Mouse (Mus musculus) embryonic facial prominence, embryonic 12.5 days (tissue): ENCODE measurements around the gene Gm18336. TPM values are rescaled to one million over a fixed set of nuclear protein-coding genes. Genes with fewer than 3 reads are reported as not detected.

ENCODE experiments used
- ATAC-seq: fragments of 200-750 bp; cut with Nextera tagmentation; 2 replicates; pipeline ENCODE4 v1.8.0; 2017; ENCODE audit not compliant: insufficient number of reproducible peaks, insufficient read depth, low FRiP score, low TSS enrichment
- H3K27ac ChIP-seq: fragments of 300-500 bp; sonication (generic); 2 replicates; pipeline ENCODE4 v1.5.1; 2016; ENCODE audit warnings: mild to moderate bottlenecking
- H3K27me3 ChIP-seq: fragments of 300-500 bp; sonication (generic); 2 replicates; pipeline ENCODE4 v1.6.1; 2016; ENCODE audit warnings: mild to moderate bottlenecking, moderate library complexity
- H3K36me3 ChIP-seq: fragments of 300-500 bp; sonication (generic); 2 replicates; pipeline ENCODE4 v1.6.1; 2016; ENCODE audit warnings: mild to moderate bottlenecking
- H3K4me1 ChIP-seq: fragments of 300-500 bp; sonication (generic); 2 replicates; pipeline ENCODE4 v1.6.1; 2016
- H3K4me2 ChIP-seq: fragments of 300-500 bp; sonication (generic); replicated peaks from 2 replicates; pipeline ENCODE4 v1.6.1; 2016; ENCODE audit warnings: mild to moderate bottlenecking, moderate library complexity
- H3K4me3 ChIP-seq: fragments of 300-500 bp; sonication (generic); 2 replicates; pipeline ENCODE4 v1.5.1; 2016; ENCODE audit warnings: mild to moderate bottlenecking
- H3K9ac ChIP-seq: fragments of 300-500 bp; sonication (generic); 2 replicates; pipeline ENCODE4 v1.6.1; 2016; ENCODE audit warnings: mild to moderate bottlenecking, moderate library complexity
- H3K9me3 ChIP-seq: fragments of 300-500 bp; sonication (generic); 2 replicates; pipeline ENCODE4 v1.6.1; 2016; ENCODE audit warnings: mild to moderate bottlenecking, moderate library complexity
- WGBS: fragments of 180-500 bp; shearing (Covaris S2); methylation state at CpG from one replicate; pipeline ENCODE4 v1.1.7; 2016; 5-methylcytosine and 5-hydroxymethylcytosine counted together
- polyA plus RNA-seq: library from polyadenylated mRNA; unstranded; fragments of >200 nt; fragmentation: Nextera tagmentation; extraction: Ambion mirVana; gene quantifications from 2 replicates; pipeline ENCODE4 v1.2.1, GENCODE M21; 2016

The Gm18336 gene
- polyA plus RNA-seq, 1 experiment from 2014 or later = not detected

- Histone ChIP-seq H3K4me1 (no peaks in the 10 kb centered on the region), H3K4me2 (no peak overlapping the region), H3K36me3 (no peaks in the 10 kb centered on the region), H3K9me3 (no peaks in the 10 kb centered on the region), H3K9ac (no peak overlapping the region), H3K4me3 (no peak overlapping the region), H3K27ac (no peak overlapping the region), H3K27me3 (no peaks in the 10 kb centered on the region)
- 58% methylated on average over 6 of the region's 6 CpGs for WGBS
- no peak for ATAC-seq
These were observed 14.1 kb downstream of the Gm18336 start for GRCm38 (mm10) chrX:73384419-73384818.

DNA sequence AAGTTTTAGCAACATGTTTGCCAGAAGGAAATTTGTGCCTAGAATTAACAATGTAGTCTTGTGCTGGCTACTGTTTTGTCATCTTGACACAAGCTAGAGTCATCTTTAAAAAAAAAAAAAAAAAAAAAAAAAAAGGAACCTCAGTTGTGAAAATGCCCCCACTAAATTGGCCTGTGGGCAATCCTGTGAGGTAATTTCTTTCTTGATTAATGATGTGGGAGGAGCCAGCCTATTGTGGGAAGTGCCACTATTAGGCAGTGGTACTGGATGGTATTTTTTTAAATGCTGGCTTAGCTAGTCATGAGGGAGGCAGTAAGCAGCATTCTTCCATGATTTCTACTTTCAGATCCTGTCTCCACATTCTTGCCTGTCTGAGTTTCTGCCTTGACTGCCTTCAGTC lies 35.2 kb downstream of the Gm18336 start:
- Histone ChIP-seq H3K4me1 (no peaks in the 10 kb centered on the region), H3K9ac (no peak overlapping the region), H3K27ac (no peak overlapping the region), H3K4me3 (no peak overlapping the region), H3K4me2 (no peak overlapping the region), H3K36me3 (no peaks in the 10 kb centered on the region), H3K9me3 (no peaks in the 10 kb centered on the region), H3K27me3 (no peaks in the 10 kb centered on the region)
- no peak for ATAC-seq

- no peaks in the 10 kb centered on the region for H3K27me3 ChIP-seq
- ATAC-seq = no peak
- peaks cover 32% of the 10 kb centered on the region for H3K36me3 ChIP-seq
- no peak overlapping the region for H3K27ac ChIP-seq
- no peak overlapping the region for H3K4me3 ChIP-seq
- 88% methylated on average over 1 of the region's 1 CpGs for WGBS
- no peaks in the 10 kb centered on the region for H3K9me3 ChIP-seq
- no peaks in the 10 kb centered on the region for H3K4me1 ChIP-seq
- no peak overlapping the region for H3K4me2 ChIP-seq
- no peak overlapping the region for H3K9ac ChIP-seq
These were observed 41.8 kb downstream of the Gm18336 start for GRCm38 (mm10) chrX:73356719-73357118.

GRCm38 (mm10) chrX:73356163-73356562 lies 42.4 kb downstream of the Gm18336 start:
- no peaks in the 10 kb centered on the region for H3K9me3 ChIP-seq
- no peak for ATAC-seq
- no peak overlapping the region for H3K9ac ChIP-seq
- no peak overlapping the region for H3K4me3 ChIP-seq
- H3K4me2 ChIP-seq = no peak overlapping the region
- H3K27ac ChIP-seq = no peak overlapping the region
- no peaks in the 10 kb centered on the region for H3K4me1 ChIP-seq
- WGBS = 88% methylated on average over 2 of the region's 2 CpGs
- peaks cover 32% of the 10 kb centered on the region for H3K36me3 ChIP-seq
- H3K27me3 ChIP-seq = no peaks in the 10 kb centered on the region

Other genes starting within 250 kb of the Gm18336 start
- gene Xlr5b, start 249.9 kb downstream of the Gm18336 start, polyA plus RNA-seq = not detected in 2 replicates
- not detected in 2 replicates for gene DXBay18, start 249.3 kb downstream of the Gm18336 start, polyA plus RNA-seq
- not detected in 2 replicates for gene Spin2d, start 221.7 kb downstream of the Gm18336 start, polyA plus RNA-seq
- 10.4 and 11.2 TPM in 2 replicates for gene Xlr3b, start 206.5 kb downstream of the Gm18336 start, polyA plus RNA-seq
- gene Xlr4b, start 184.4 kb downstream of the Gm18336 start, polyA plus RNA-seq = 0.64 and 0.69 TPM in 2 replicates
- 11.6 and 11.8 TPM in 2 replicates for gene F8a, start 170.4 kb downstream of the Gm18336 start, polyA plus RNA-seq
- gene Xlr4c, start 155.6 kb downstream of the Gm18336 start, polyA plus RNA-seq = 0.47 TPM in 1 of 2 replicates, not detected in the other
- gene Xlr3c, start 133.3 kb downstream of the Gm18336 start, polyA plus RNA-seq = not detected in 2 replicates
- gene Xlr5a, start 105.8 kb downstream of the Gm18336 start, polyA plus RNA-seq = not detected in 2 replicates
- not detected in 2 replicates for gene Xlr5c, start 105.8 kb downstream of the Gm18336 start, polyA plus RNA-seq
- not detected in 2 replicates for gene Gm45015, start 61.9 kb downstream of the Gm18336 start, polyA plus RNA-seq
- 21.2 and 21.6 TPM in 2 replicates for gene Zfp275, start 56.1 kb downstream of the Gm18336 start, polyA plus RNA-seq
- gene Zfp92, start 12.4 kb upstream of the Gm18336 start, polyA plus RNA-seq = 0.19 and 0.29 TPM in 2 replicates
- not detected in 2 replicates for gene Trex2, start 36.6 kb upstream of the Gm18336 start, polyA plus RNA-seq
- 81.1 and 85.4 TPM in 2 replicates for gene Haus7, start 60.3 kb upstream of the Gm18336 start, polyA plus RNA-seq
- gene Bgn, start 84.9 kb upstream of the Gm18336 start, polyA plus RNA-seq = 43.0 and 46.6 TPM in 2 replicates
- gene Atp2b3, start 104.3 kb upstream of the Gm18336 start, polyA plus RNA-seq = 0.69 and 0.73 TPM in 2 replicates
- 23.2 and 23.7 TPM in 2 replicates for gene Dusp9, start 240.7 kb upstream of the Gm18336 start, polyA plus RNA-seq